Mouse (Mus musculus) testis, adult 2 months (tissue): Measurements from ENCODE around the gene Ttc28.

Experiments
- CTCF ChIP-seq: fragments of 200-500 bp; IDR thresholded peaks from 2 replicates; pipeline ENCODE4 v1.5.1; 2012; ENCODE audit warnings: low read depth, mild to moderate bottlenecking, inconsistent platforms, low read length, moderate library complexity; ENCODE audit not compliant: control insufficient read depth, insufficient read depth, insufficient replicate concordance
- POLR2A ChIP-seq: fragments of 200-500 bp; IDR thresholded peaks from 2 replicates; pipeline ENCODE4 v1.6.1; 2012; ENCODE audit warnings: low read depth, mild to moderate bottlenecking, inconsistent platforms, low read length, moderate library complexity; ENCODE audit not compliant: control insufficient read depth

DNA sequence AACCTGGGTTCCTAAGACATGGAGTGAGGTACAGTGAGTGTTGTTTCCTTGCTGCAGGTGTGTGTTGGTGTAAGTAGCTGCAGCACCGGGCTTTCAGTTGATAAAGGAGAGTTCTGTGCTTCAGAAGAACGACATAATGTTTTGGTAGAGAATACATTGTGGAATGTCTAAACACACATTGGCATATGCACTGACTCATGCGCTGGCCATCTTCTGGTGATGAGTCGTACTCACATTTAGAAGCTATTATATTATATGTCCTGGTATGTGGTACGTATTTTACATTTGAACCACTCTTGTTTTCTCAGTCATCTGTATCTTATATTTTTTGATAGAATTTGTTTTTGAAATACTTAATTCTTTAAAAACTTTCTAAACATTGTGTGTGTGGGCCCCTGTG lies 46.2 kb downstream of the Ttc28 start:
- TF ChIP-seq POLR2A (no peak), CTCF (no peak)
